Mouse (Mus musculus): ENCODE data around the gene Ppp2r5c.

DNA sequence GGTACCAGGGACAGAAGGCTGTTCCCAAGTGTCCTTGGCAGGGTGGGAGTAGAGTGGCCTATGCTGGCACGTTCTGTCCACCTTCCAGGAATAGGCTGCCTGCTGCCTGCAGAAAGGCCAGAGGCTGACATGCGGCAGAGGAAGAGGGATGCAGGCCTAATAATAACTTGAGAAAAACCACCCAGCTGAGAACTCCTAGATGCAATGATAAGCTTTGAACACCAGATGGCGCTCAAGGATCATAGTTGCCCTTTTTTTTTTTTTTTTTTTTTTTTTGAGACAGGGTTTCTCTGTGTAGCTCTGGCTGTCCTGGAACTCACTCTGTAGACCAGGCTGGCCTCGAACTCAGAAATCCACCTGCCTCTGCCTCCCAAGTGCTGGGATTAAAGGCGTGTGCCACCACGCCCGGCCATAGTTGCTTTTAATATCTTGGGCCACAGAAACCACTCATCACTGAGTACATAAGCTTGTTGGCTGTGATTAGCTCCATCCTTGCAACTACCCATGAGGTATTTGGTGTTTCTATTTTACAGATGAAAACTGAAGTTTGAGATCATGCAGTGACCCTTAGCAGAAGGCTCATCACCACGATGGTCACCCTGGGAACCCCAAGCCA, 28.1 kb upstream of the Ppp2r5c start:
- TF ChIP-seq CTCF (IDR thresholded peaks at IDR 0.05; ENCODE audit: borderline replicate concordance, insufficient read depth, low read depth, low read length) (peak; percentile 43), POLR2A (IDR thresholded peaks at IDR 0.05; ENCODE audit: borderline replicate concordance, insufficient read depth, low read length) (no peak)
